Mouse (Mus musculus) kidney, adult 2 months (tissue): ENCODE data around the gene Fam124a.

Source experiments
- CTCF ChIP-seq: fragments of 200-500 bp; conservative IDR thresholded peaks from 2 replicates; pipeline ENCODE4 v1.5.1; 2011; ENCODE audit warnings: low read depth, mild to moderate bottlenecking, control low read depth, low read length, moderate library complexity, mixed read lengths; ENCODE audit not compliant: insufficient read depth, insufficient read length
- POLR2A ChIP-seq: fragments of 200-500 bp; IDR thresholded peaks from one replicate; pipeline ENCODE4 v1.6.1; 2011; ENCODE audit warnings: low read depth, low read length, control low read depth

- TF ChIP-seq CTCF (no peak), POLR2A (no peak)
Observed at GRCm38 (mm10) chr14:62657469-62657868, 101.9 kb downstream of the Fam124a start.
